Mouse (Mus musculus): ENCODE results near the gene Mpp6. TPM values are rescaled to one million over a fixed set of nuclear protein-coding genes. Genes with fewer than 3 reads are reported as not detected.

Mpp6 gene
- polyA plus RNA-seq, 1 experiment from 2014 or later = 65.2 TPM

DNA sequence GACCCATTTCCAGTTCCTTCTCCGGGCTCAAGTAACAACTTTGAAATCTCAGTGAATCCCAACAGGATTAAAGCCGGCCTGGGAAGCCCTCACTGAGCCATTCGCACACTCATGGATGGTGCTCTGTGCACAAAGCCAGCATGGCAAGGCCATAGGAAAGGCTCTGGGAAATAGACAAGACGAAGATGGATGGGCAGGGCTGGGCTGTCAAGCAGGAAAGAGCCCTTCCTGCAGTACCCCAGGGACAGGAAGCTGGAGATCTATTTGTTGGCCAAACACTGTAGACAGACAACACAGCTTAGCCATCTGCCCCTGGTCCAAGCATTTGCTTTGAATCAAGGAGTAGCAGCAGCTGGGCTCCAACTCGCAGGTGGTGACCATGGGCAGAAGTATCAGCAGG, 118.1 kb downstream of the Mpp6 start:
- DNase-seq (ENCODE audit: low spot score) = no peak
- WGBS = 66% methylated on average over 5 of the region's 5 CpGs
- no peak overlapping the region for H3K27ac ChIP-seq

DNA sequence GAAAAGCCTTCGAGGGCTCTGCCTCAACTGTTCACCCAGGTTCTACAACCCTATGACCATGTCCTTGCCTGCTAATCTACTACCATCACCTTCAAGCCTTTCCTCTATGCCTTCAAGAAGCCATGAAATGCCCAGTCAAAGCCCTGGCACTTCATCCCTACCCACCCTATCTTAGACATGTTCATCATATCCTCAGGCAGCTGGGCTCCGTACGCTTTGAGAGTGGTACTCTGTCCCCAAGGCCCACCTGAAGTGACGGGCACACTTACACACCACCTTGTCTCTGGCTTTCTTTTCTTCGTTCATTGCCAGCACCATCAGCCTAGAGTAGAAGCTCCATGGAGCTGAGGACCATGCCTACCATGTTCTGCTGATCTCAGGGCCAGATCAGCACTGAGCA, 121.2 kb downstream of the Mpp6 start:
- 91% methylated on average over 5 of the region's 5 CpGs for WGBS
- peaks cover 4% of the 10 kb centered on the region; the same call in 1 of the 2 replicates for H3K36me3 ChIP-seq (replicated peaks; ENCODE audit: control insufficient read depth, insufficient read depth)
- H3K4me1 ChIP-seq (replicated peaks; ENCODE audit: control insufficient read depth, insufficient read depth, low read length) = no peaks in the 10 kb centered on the region
- ATAC-seq (ENCODE audit: low FRiP score) (no peak), DNase-seq (ENCODE audit: low spot score) (no peak)
- no peak overlapping the region for H3K4me3 ChIP-seq (replicated peaks; ENCODE audit: low read length)
- no peaks in the 10 kb centered on the region for H3K27me3 ChIP-seq (ENCODE audit: control insufficient read depth, insufficient read depth, low read length)
- H3K27ac ChIP-seq = no peak overlapping the region
- H3K9me3 ChIP-seq (ENCODE audit: control insufficient read depth, low read length) = no peaks in the 10 kb centered on the region
- no peak overlapping the region for H3K4me2 ChIP-seq (replicated peaks)
- no peak overlapping the region for H3K9ac ChIP-seq

More for the DNA sequence above, 118.1 kb downstream of the Mpp6 start:
- no peak overlapping the region for H3K9ac ChIP-seq
- ATAC-seq (ENCODE audit: low FRiP score) = no peak
- H3K9me3 ChIP-seq (ENCODE audit: control insufficient read depth, low read length) = no peaks in the 10 kb centered on the region
- no peaks in the 10 kb centered on the region for H3K27me3 ChIP-seq (ENCODE audit: control insufficient read depth, insufficient read depth, low read length)
- H3K4me2 ChIP-seq (replicated peaks) = no peak overlapping the region
- no peak overlapping the region for H3K4me3 ChIP-seq (replicated peaks; ENCODE audit: low read length)
- no peaks in the 10 kb centered on the region for H3K4me1 ChIP-seq (replicated peaks; ENCODE audit: control insufficient read depth, insufficient read depth, low read length)
- peaks cover 4% of the 10 kb centered on the region; the same call in 1 of the 2 replicates for H3K36me3 ChIP-seq (replicated peaks; ENCODE audit: control insufficient read depth, insufficient read depth)

GRCm38 (mm10) chr6:50232984-50233383, 122.9 kb downstream of the Mpp6 start:
- WGBS = 55% methylated on average over 1 of the region's 1 CpGs
- H3K4me2 ChIP-seq (replicated peaks) = no peak overlapping the region
- DNase-seq (ENCODE audit: low spot score) = no peak

GRCm38 (mm10) chr6:50237963-50238362, 127.9 kb downstream of the Mpp6 start:
- no peaks in the 10 kb centered on the region for H3K4me1 ChIP-seq (replicated peaks; ENCODE audit: control insufficient read depth, insufficient read depth, low read length)
- no peak overlapping the region for H3K4me2 ChIP-seq (replicated peaks)
- 78% methylated on average over 2 of the region's 2 CpGs for WGBS
- no peak overlapping the region for H3K4me3 ChIP-seq (replicated peaks; ENCODE audit: low read length)
- no peak for ATAC-seq (ENCODE audit: low FRiP score)
- H3K9me3 ChIP-seq (ENCODE audit: control insufficient read depth, low read length) = no peaks in the 10 kb centered on the region
- no peaks in the 10 kb centered on the region for H3K36me3 ChIP-seq (replicated peaks; ENCODE audit: control insufficient read depth, insufficient read depth)
- H3K27me3 ChIP-seq (ENCODE audit: control insufficient read depth, insufficient read depth, low read length) = no peaks in the 10 kb centered on the region
- no peak for DNase-seq (ENCODE audit: low spot score)
- H3K9ac ChIP-seq = no peak overlapping the region
- no peak overlapping the region for H3K27ac ChIP-seq

More at GRCm38 (mm10) chr6:50232984-50233383, 122.9 kb downstream of the Mpp6 start:
- ATAC-seq (ENCODE audit: low FRiP score) = no peak
- Histone ChIP-seq H3K9me3 (ENCODE audit: control insufficient read depth, low read length) (no peaks in the 10 kb centered on the region), H3K4me3 (replicated peaks; ENCODE audit: low read length) (no peak overlapping the region), H3K4me1 (replicated peaks; ENCODE audit: control insufficient read depth, insufficient read depth, low read length) (no peaks in the 10 kb centered on the region), H3K27me3 (ENCODE audit: control insufficient read depth, insufficient read depth, low read length) (no peaks in the 10 kb centered on the region), H3K36me3 (replicated peaks; ENCODE audit: control insufficient read depth, insufficient read depth) (0 out of 2 replicates have a peak, but pooled peaks cover 4% of the 10 kb centered on the region), H3K9ac (no peak overlapping the region), H3K27ac (no peak overlapping the region)

DNA sequence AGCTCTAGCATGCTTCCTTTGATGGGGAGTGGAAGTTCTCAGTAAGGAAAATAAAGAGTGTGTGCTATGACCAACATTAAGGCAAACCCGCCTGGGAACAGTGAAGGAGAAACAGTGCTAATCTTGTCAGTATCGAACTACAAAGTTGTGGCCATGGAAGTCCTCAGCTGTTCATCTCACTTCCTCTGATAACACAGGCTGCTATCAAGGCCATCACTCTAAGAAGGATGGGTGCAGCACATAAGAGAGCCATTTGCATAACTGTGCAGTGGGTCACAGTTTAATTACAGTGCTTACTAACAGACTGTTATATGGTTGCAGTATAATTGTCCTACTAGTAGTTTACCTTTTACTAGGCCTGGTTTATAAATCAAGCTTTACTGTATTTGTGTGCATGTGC, 129.9 kb downstream of the Mpp6 start:
- WGBS = 90% methylated on average over 2 of the region's 2 CpGs
- Histone ChIP-seq H3K4me2 (replicated peaks) (no peak overlapping the region), H3K27me3 (ENCODE audit: control insufficient read depth, insufficient read depth, low read length) (no peaks in the 10 kb centered on the region), H3K4me3 (replicated peaks; ENCODE audit: low read length) (no peak overlapping the region), H3K27ac (no peak overlapping the region), H3K9me3 (ENCODE audit: control insufficient read depth, low read length) (no peaks in the 10 kb centered on the region), H3K9ac (no peak overlapping the region), H3K36me3 (replicated peaks; ENCODE audit: control insufficient read depth, insufficient read depth) (no peaks in the 10 kb centered on the region; the same call in 1 of the 2 replicates), H3K4me1 (replicated peaks; ENCODE audit: control insufficient read depth, insufficient read depth, low read length) (no peaks in the 10 kb centered on the region)
- ATAC-seq (ENCODE audit: low FRiP score) = no peak
- no peak for DNase-seq (ENCODE audit: low spot score)

GRCm38 (mm10) chr6:50240437-50240836, 130.4 kb downstream of the Mpp6 start:
- 75% methylated on average over 5 of the region's 5 CpGs for WGBS
- H3K4me1 ChIP-seq (replicated peaks; ENCODE audit: control insufficient read depth, insufficient read depth, low read length) = no peaks in the 10 kb centered on the region
- H3K9me3 ChIP-seq (ENCODE audit: control insufficient read depth, low read length) = no peaks in the 10 kb centered on the region
- H3K4me2 ChIP-seq (replicated peaks) = no peak overlapping the region
- DNase-seq (ENCODE audit: low spot score) (no peak), ATAC-seq (ENCODE audit: low FRiP score) (no peak)
- H3K36me3 ChIP-seq (replicated peaks; ENCODE audit: control insufficient read depth, insufficient read depth) = no peaks in the 10 kb centered on the region; the same call in 1 of the 2 replicates
- no peak overlapping the region for H3K27ac ChIP-seq
- H3K27me3 ChIP-seq (ENCODE audit: control insufficient read depth, insufficient read depth, low read length) = no peaks in the 10 kb centered on the region
- H3K9ac ChIP-seq = no peak overlapping the region
- H3K4me3 ChIP-seq (replicated peaks; ENCODE audit: low read length) = no peak overlapping the region

DNA sequence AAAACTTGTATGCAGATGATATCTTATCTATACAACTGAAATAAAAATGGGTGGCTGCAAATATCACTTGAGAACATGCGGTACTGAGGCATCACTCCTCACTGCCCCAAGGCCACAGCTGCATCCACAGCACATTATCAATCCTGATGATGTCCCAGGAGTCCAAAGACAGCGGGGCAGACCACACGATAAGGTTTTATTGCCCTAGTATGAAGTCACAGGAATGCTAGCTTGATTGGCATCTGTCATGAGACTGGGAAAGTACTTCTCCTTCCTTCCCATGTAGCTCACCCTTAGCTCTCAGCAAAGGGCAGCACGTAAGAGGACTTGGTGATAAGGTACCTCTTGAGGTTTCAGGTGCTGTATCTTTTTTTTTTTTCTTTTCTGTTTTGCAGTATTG, 134.1 kb downstream of the Mpp6 start:
- H3K27me3 ChIP-seq (ENCODE audit: control insufficient read depth, insufficient read depth, low read length) = no peaks in the 10 kb centered on the region
- H3K36me3 ChIP-seq (replicated peaks; ENCODE audit: control insufficient read depth, insufficient read depth) = peaks cover 3% of the 10 kb centered on the region; the same call in 1 of the 2 replicates
- no peak overlapping the region for H3K4me3 ChIP-seq (replicated peaks; ENCODE audit: low read length)
- DNase-seq (ENCODE audit: low spot score) (no peak), ATAC-seq (ENCODE audit: low FRiP score) (no peak)
- H3K9me3 ChIP-seq (ENCODE audit: control insufficient read depth, low read length) = no peaks in the 10 kb centered on the region
- no peaks in the 10 kb centered on the region for H3K4me1 ChIP-seq (replicated peaks; ENCODE audit: control insufficient read depth, insufficient read depth, low read length)
- WGBS = 66% methylated on average over 4 of the region's 4 CpGs
- no peak overlapping the region for H3K9ac ChIP-seq
- H3K27ac ChIP-seq = no peak overlapping the region
- H3K4me2 ChIP-seq (replicated peaks) = no peak overlapping the region

GRCm38 (mm10) chr6:50244967-50245366, 134.9 kb downstream of the Mpp6 start:
- WGBS = 91% methylated on average over 4 of the region's 4 CpGs
- DNase-seq (ENCODE audit: low spot score) = no peak
- H3K4me3 ChIP-seq (replicated peaks; ENCODE audit: low read length) = no peak overlapping the region

DNA sequence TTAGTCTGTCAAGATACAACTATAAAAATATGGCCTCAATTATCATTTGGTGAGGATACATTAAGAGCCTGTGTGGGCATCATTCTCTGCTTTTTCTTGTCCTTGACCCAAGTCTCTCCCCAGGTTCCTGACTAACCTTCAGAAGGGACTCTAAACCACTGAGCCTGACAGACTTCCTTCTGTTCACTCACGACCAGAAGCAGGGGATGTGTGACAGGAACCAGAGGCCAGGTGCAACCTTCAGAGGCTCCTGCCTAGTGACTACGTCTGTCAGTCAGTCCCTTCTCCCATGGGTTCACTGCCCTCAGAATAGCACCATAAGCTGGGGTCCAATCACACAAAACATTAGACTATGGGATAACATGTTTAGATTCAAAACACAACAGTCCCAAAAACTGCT, 137.3 kb downstream of the Mpp6 start:
- no peak for ATAC-seq (ENCODE audit: low FRiP score)
- Histone ChIP-seq H3K4me2 (replicated peaks) (no peak overlapping the region), H3K4me3 (replicated peaks; ENCODE audit: low read length) (no peak overlapping the region), H3K27ac (no peak overlapping the region), H3K9ac (no peak overlapping the region), H3K36me3 (replicated peaks; ENCODE audit: control insufficient read depth, insufficient read depth) (peaks cover 3% of the 10 kb centered on the region; the same call in 1 of the 2 replicates), H3K9me3 (ENCODE audit: control insufficient read depth, low read length) (no peaks in the 10 kb centered on the region), H3K4me1 (replicated peaks; ENCODE audit: control insufficient read depth, insufficient read depth, low read length) (no peaks in the 10 kb centered on the region), H3K27me3 (ENCODE audit: control insufficient read depth, insufficient read depth, low read length) (no peaks in the 10 kb centered on the region)
- no peak for DNase-seq (ENCODE audit: low spot score)
- WGBS = 82% methylated on average over 2 of the region's 2 CpGs

More at GRCm38 (mm10) chr6:50244967-50245366, 134.9 kb downstream of the Mpp6 start:
- H3K9ac ChIP-seq = no peak overlapping the region
- ATAC-seq (ENCODE audit: low FRiP score) = no peak
- H3K4me2 ChIP-seq (replicated peaks) = no peak overlapping the region
- no peaks in the 10 kb centered on the region for H3K27me3 ChIP-seq (ENCODE audit: control insufficient read depth, insufficient read depth, low read length)
- H3K27ac ChIP-seq = no peak overlapping the region
- peaks cover 3% of the 10 kb centered on the region; the same call in 1 of the 2 replicates for H3K36me3 ChIP-seq (replicated peaks; ENCODE audit: control insufficient read depth, insufficient read depth)
- no peaks in the 10 kb centered on the region for H3K4me1 ChIP-seq (replicated peaks; ENCODE audit: control insufficient read depth, insufficient read depth, low read length)
- H3K9me3 ChIP-seq (ENCODE audit: control insufficient read depth, low read length) = no peaks in the 10 kb centered on the region

GRCm38 (mm10) chr6:50247791-50248190, 137.8 kb downstream of the Mpp6 start:
- ATAC-seq (ENCODE audit: low FRiP score) = no peak
- WGBS = 93% methylated on average over 4 of the region's 4 CpGs

More at GRCm38 (mm10) chr6:50247791-50248190, 137.8 kb downstream of the Mpp6 start:
- Histone ChIP-seq H3K9me3 (ENCODE audit: control insufficient read depth, low read length) (no peaks in the 10 kb centered on the region), H3K27ac (no peak overlapping the region), H3K4me1 (replicated peaks; ENCODE audit: control insufficient read depth, insufficient read depth, low read length) (no peaks in the 10 kb centered on the region), H3K27me3 (ENCODE audit: control insufficient read depth, insufficient read depth, low read length) (no peaks in the 10 kb centered on the region), H3K36me3 (replicated peaks; ENCODE audit: control insufficient read depth, insufficient read depth) (peaks cover 3% of the 10 kb centered on the region; the same call in 1 of the 2 replicates), H3K9ac (no peak overlapping the region), H3K4me2 (replicated peaks) (no peak overlapping the region), H3K4me3 (replicated peaks; ENCODE audit: low read length) (no peak overlapping the region)
- no peak for DNase-seq (ENCODE audit: low spot score)

All from hindbrain, embryonic 14.5 days (tissue).